Mouse (Mus musculus): ENCODE measurements around the gene Tnfrsf21. TPM values are rescaled to one million over a fixed set of nuclear protein-coding genes. Genes with fewer than 3 reads are reported as not detected.

Gene Tnfrsf21
- polyA plus RNA-seq, 1 experiment: 178 TPM

GRCm38 (mm10) chr17:43076801-43077493, 60.6 kb downstream of the Tnfrsf21 start:
- TF ChIP-seq POLR2A (IDR thresholded peaks at IDR 0.05; ENCODE audit: low read depth, low read length): no peak
- no peak for TF ChIP-seq CTCF (conservative IDR thresholded peaks at IDR 0.05; ENCODE audit: insufficient read depth, insufficient read length, low read depth, low read length)
- Histone ChIP-seq H3K27me3 (replicated peaks; ENCODE audit: control insufficient read depth, insufficient read depth, low read length) (no peaks in the 10 kb centered on the region), H3K27ac (ENCODE audit: insufficient read depth, low read depth, low read length) (peak overlapping the region; percentile 75), H3K4me3 (ENCODE audit: insufficient read depth, low read depth, low read length) (peak overlapping the region; percentile 9; the same call in 1 of the 2 replicates), H3K36me3 (ENCODE audit: control insufficient read depth, insufficient read depth, low read length) (no peaks in the 10 kb centered on the region; the same call in 1 of the 2 replicates), H3K4me1 (ENCODE audit: control insufficient read depth, insufficient read depth, low read length) (peaks cover 17% of the 10 kb centered on the region; the same call in 1 of the 2 replicates)
- 15% methylated on average over 18 of the region's 18 CpGs for WGBS
- peak; percentile 89 for DNase-seq

- Histone ChIP-seq H3K27me3 (replicated peaks; ENCODE audit: control insufficient read depth, insufficient read depth, low read length) (no peaks in the 10 kb centered on the region), H3K4me3 (ENCODE audit: insufficient read depth, low read depth, low read length) (no peak overlapping the region), H3K4me1 (ENCODE audit: control insufficient read depth, insufficient read depth, low read length) (peaks cover 17% of the 10 kb centered on the region; the same call in 1 of the 2 replicates), H3K36me3 (ENCODE audit: control insufficient read depth, insufficient read depth, low read length) (no peaks in the 10 kb centered on the region; the same call in 1 of the 2 replicates), H3K27ac (ENCODE audit: insufficient read depth, low read depth, low read length) (peak overlapping the region; percentile 61)
- 30% methylated on average over 4 of the region's 4 CpGs for WGBS
- TF ChIP-seq POLR2A (IDR thresholded peaks at IDR 0.05; ENCODE audit: low read depth, low read length) (no peak), CTCF (conservative IDR thresholded peaks at IDR 0.05; ENCODE audit: insufficient read depth, insufficient read length, low read depth, low read length) (no peak)
- DNase-seq: peak; percentile 62
Measured at GRCm38 (mm10) chr17:43077540-43077939, 61.2 kb downstream of the Tnfrsf21 start.

DNA sequence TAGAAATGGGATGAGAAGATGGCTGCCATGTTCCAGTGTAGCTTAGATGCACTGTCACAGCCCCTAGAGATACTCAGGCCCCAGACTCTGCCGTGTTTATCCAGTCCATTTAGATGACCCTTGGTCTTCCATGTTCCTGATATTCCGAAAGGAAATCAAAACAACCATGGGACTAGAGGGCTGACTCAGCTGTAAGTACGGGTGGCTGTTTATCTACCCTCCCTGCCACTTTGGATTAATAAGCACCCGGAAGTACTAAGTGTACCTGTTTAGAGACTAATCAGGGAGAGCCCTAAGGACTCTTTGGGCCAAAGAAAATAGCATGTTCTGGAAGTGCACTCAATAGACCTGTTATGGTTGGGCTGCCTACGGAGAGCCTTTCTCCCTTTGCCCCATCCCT, 64.9 kb downstream of the Tnfrsf21 start:
- Histone ChIP-seq H3K36me3 (ENCODE audit: control insufficient read depth, insufficient read depth, low read length) (peaks cover 2% of the 10 kb centered on the region; the same call in 1 of the 2 replicates), H3K4me1 (ENCODE audit: control insufficient read depth, insufficient read depth, low read length) (peaks cover 3% of the 10 kb centered on the region; the same call in 1 of the 2 replicates), H3K27me3 (replicated peaks; ENCODE audit: control insufficient read depth, insufficient read depth, low read length) (no peaks in the 10 kb centered on the region), H3K4me3 (ENCODE audit: insufficient read depth, low read depth, low read length) (no peak overlapping the region), H3K27ac (ENCODE audit: insufficient read depth, low read depth, low read length) (peak overlapping the region; percentile 60)
- WGBS: 54% methylated on average over 5 of the region's 5 CpGs
- TF ChIP-seq POLR2A (IDR thresholded peaks at IDR 0.05; ENCODE audit: low read depth, low read length): no peak
- TF ChIP-seq CTCF (conservative IDR thresholded peaks at IDR 0.05; ENCODE audit: insufficient read depth, insufficient read length, low read depth, low read length): no peak
- DNase-seq: peak; percentile 48

DNA sequence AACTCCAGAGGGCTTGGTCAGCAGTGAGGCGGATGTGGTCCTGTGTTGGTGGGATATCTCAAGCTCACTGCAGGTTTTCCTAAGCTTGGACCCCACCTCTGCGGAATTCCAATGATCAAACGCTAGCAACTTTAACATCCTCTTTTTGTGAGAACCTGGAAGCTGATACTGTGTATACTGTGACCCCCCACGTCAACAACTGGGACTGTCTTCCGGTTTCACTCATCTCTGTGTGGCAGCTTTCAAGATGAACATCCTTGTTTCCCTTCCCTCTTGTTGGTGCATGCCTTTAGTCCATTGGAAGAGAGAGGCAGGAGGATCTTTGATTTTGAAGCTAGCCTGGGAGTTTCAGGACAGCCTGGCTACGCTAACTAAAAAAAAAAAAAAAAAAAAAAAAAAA, 73.1 kb downstream of the Tnfrsf21 start:
- no peak for DNase-seq
- Histone ChIP-seq H3K27me3 (replicated peaks; ENCODE audit: control insufficient read depth, insufficient read depth, low read length) (no peaks in the 10 kb centered on the region), H3K4me3 (ENCODE audit: insufficient read depth, low read depth, low read length) (no peak overlapping the region), H3K36me3 (ENCODE audit: control insufficient read depth, insufficient read depth, low read length) (peaks cover 7% of the 10 kb centered on the region; the same call in 1 of the 2 replicates), H3K4me1 (ENCODE audit: control insufficient read depth, insufficient read depth, low read length) (peaks cover 8% of the 10 kb centered on the region; the same call in 1 of the 2 replicates), H3K27ac (ENCODE audit: insufficient read depth, low read depth, low read length) (no peak overlapping the region)
- TF ChIP-seq CTCF (conservative IDR thresholded peaks at IDR 0.05; ENCODE audit: insufficient read depth, insufficient read length, low read depth, low read length) (no peak), POLR2A (IDR thresholded peaks at IDR 0.05; ENCODE audit: low read depth, low read length) (no peak)
- 74% methylated on average over 6 of the region's 6 CpGs for WGBS

DNA sequence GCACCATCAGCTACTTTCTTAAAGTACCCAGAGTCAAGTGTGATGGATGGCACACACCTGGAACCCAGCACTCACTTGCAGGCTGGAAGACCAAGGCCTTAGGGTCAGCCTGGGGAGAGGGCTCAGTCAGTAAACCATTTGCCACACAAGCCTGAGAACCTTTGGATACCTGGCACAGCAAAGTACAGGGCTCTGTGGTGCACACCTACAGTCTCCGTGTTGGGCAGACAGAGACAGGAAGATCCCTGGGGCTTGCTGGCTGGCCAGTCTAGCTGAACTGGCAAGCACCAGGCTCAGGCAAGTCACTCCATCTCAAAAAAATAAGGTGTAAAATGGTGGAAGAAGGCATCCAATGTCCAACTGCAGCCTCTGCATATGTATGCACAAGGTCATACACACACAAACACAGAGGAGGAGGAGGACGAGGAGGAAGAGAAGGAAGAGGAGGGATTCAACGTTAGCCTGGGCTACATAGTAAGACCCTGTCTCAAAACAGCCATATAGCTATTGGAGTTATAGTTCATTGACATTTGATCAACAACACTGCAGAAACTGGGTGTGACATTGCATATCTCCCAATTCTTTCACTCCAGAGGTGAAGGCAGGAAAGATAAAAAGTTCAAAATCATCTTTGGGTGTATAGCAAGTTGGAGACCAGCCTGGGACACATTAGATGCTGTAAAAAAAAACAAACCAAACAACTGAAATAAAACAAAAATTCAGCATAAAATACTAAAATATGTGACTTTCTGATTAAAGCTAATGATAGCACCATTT, 74.8 kb downstream of the Tnfrsf21 start:
- TF ChIP-seq POLR2A (IDR thresholded peaks at IDR 0.05; ENCODE audit: low read depth, low read length) (no peak), CTCF (conservative IDR thresholded peaks at IDR 0.05; ENCODE audit: insufficient read depth, insufficient read length, low read depth, low read length) (no peak)
- no peak overlapping the region for H3K4me3 ChIP-seq (ENCODE audit: insufficient read depth, low read depth, low read length)
- H3K4me1 ChIP-seq (ENCODE audit: control insufficient read depth, insufficient read depth, low read length): peaks cover 8% of the 10 kb centered on the region; the same call in 1 of the 2 replicates
- peak; percentile 53 for DNase-seq
- H3K27ac ChIP-seq (ENCODE audit: insufficient read depth, low read depth, low read length): peak overlapping the region; percentile 51
- H3K36me3 ChIP-seq (ENCODE audit: control insufficient read depth, insufficient read depth, low read length): peaks cover 4% of the 10 kb centered on the region; the same call in 1 of the 2 replicates
- 75% methylated on average over 3 of the region's 3 CpGs for WGBS
- no peaks in the 10 kb centered on the region for H3K27me3 ChIP-seq (replicated peaks; ENCODE audit: control insufficient read depth, insufficient read depth, low read length)

- WGBS: 39% methylated on average over 8 of the region's 8 CpGs
- H3K4me1 ChIP-seq (ENCODE audit: control insufficient read depth, insufficient read depth, low read length): peaks cover 15% of the 10 kb centered on the region; the same call in 1 of the 2 replicates
- no peaks in the 10 kb centered on the region for H3K27me3 ChIP-seq (replicated peaks; ENCODE audit: control insufficient read depth, insufficient read depth, low read length)
- DNase-seq: peak; percentile 74
- TF ChIP-seq POLR2A (IDR thresholded peaks at IDR 0.05; ENCODE audit: low read depth, low read length) (no peak), CTCF (conservative IDR thresholded peaks at IDR 0.05; ENCODE audit: insufficient read depth, insufficient read length, low read depth, low read length) (no peak)
- no peak overlapping the region for H3K4me3 ChIP-seq (ENCODE audit: insufficient read depth, low read depth, low read length)
- H3K27ac ChIP-seq (ENCODE audit: insufficient read depth, low read depth, low read length): peak overlapping the region; percentile 18
- peaks cover 4% of the 10 kb centered on the region; the same call in 1 of the 2 replicates for H3K36me3 ChIP-seq (ENCODE audit: control insufficient read depth, insufficient read depth, low read length)
Measured at GRCm38 (mm10) chr17:43092280-43092995, 76.1 kb downstream of the Tnfrsf21 start.
